Mouse (Mus musculus) CD4-positive helper T cell, adult 2 months (primary cell): ENCODE measurements around the gene Nfix.

Experiments used
- DNase-seq: peaks from one replicate; pipeline ENCODE4 v3.0.0-alpha.2; 2012; ENCODE audit warnings: low read depth, missing footprints, low spot score

Nfix gene

GRCm38 (mm10) chr8:84722530-84722849 is 77.7 kb downstream of the Nfix start:
- no peak for DNase-seq

GRCm38 (mm10) chr8:84718959-84719690 is 81.0 kb downstream of the Nfix start:
- DNase-seq: no peak

GRCm38 (mm10) chr8:84718476-84718875 is 81.7 kb downstream of the Nfix start:
- DNase-seq: no peak

GRCm38 (mm10) chr8:84716790-84717189 is 83.4 kb downstream of the Nfix start:
- DNase-seq: no peak

- DNase-seq: no peak
Measured at GRCm38 (mm10) chr8:84715893-84716468, 84.2 kb downstream of the Nfix start.

- no peak for DNase-seq
Measured at GRCm38 (mm10) chr8:84714161-84714560, 86.0 kb downstream of the Nfix start.

GRCm38 (mm10) chr8:84713381-84713780 is 86.8 kb downstream of the Nfix start:
- DNase-seq: no peak

- no peak for DNase-seq
Measured at GRCm38 (mm10) chr8:84712759-84713120, 87.4 kb downstream of the Nfix start.

- no peak for DNase-seq
Measured at GRCm38 (mm10) chr8:84711933-84712758, 88.0 kb downstream of the Nfix start.

- DNase-seq: no peak
Measured at GRCm38 (mm10) chr8:84711312-84711711, 88.8 kb downstream of the Nfix start.

- DNase-seq: no peak
Measured at GRCm38 (mm10) chr8:84709931-84710330, 90.2 kb downstream of the Nfix start.

- peak; percentile 87 for DNase-seq
Measured at GRCm38 (mm10) chr8:84708774-84709475, 91.2 kb downstream of the Nfix start.

- no peak for DNase-seq
Measured at GRCm38 (mm10) chr8:84708071-84708541, 92.0 kb downstream of the Nfix start.

- DNase-seq: peak; percentile 19
Measured at GRCm38 (mm10) chr8:84707267-84707883, 92.8 kb downstream of the Nfix start.

- no peak for DNase-seq
Measured at GRCm38 (mm10) chr8:84706610-84707266, 93.4 kb downstream of the Nfix start.

GRCm38 (mm10) chr8:84705960-84706359 is 94.2 kb downstream of the Nfix start:
- DNase-seq: no peak

- peak; percentile 24 for DNase-seq
Measured at GRCm38 (mm10) chr8:84704867-84705831, 95.0 kb downstream of the Nfix start.

GRCm38 (mm10) chr8:84704356-84704755 is 95.8 kb downstream of the Nfix start:
- DNase-seq: peak; percentile 81

GRCm38 (mm10) chr8:84703466-84704249 is 96.5 kb downstream of the Nfix start:
- DNase-seq: peak; percentile 79
